Mouse (Mus musculus) heart, adult 11 months (tissue): ENCODE measurements at regions not wholly inside any gene's neighbourhood (a gene's known extent, or its start where the extent isn't known, plus 50 kb on each side); places are given as distances from the start of the nearest gene placed in this dataset.

Source experiments
- DNase-seq: peaks from one replicate; pipeline ENCODE4 v3.0.0; 2022

GRCm38 (mm10) chr7:136293536-136294145, 577.5 kb upstream of the Mki67 start:
- DNase-seq = peak; percentile 89

- no peak for DNase-seq
Measured at GRCm38 (mm10) chr7:136294445-136294844, 578.3 kb upstream of the Mki67 start.

DNA sequence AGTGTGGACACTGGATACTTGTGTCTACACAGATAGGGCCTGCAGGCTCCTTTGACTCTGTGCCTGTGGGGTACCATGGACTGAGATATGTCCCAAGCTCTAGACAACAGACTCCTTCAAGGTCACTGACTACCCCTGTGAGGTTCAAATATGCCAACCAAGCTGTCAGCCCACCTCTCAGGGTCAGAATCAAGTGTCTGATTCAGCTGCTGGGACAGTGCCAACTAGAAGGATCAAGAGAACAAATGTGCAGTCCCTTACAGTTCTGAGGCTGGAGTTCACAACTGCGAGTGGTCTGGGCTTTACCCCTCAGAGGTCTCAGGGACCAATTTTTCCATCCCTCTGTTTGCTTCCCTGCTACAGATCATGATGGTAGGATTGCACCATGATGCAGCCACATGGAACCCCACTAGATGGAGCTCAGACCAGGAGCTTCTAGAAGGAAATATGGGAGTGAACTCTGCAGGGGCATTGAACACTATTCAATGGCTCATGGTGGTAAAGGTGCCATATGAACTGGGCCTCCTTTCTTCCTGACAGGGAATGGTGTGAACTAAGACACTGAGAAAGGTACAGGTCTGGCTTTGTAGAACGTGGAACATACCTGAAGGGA, 581.8 kb upstream of the Mki67 start:
- DNase-seq = peak; percentile 36

DNA sequence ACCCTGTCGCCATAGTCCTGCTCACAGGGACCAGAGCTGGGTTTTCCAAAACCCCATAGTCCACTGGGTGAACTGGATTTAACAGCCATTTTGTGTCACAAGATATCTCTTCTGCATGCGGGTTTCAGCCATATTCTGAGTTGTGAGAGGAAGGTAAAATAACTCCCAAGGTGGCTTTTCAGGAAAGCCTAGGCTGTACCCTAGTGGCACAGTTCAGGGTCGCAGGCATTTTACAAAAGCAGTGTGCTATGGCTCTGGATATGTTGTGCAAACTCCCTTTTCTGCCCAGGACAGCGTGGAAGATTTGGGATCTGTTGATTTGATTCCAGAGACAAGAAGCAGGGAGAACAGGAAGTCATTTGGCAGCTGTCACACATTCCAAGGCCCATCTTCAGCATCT, 588.3 kb upstream of the Mgmt start:
- DNase-seq = peak; percentile 60

DNA sequence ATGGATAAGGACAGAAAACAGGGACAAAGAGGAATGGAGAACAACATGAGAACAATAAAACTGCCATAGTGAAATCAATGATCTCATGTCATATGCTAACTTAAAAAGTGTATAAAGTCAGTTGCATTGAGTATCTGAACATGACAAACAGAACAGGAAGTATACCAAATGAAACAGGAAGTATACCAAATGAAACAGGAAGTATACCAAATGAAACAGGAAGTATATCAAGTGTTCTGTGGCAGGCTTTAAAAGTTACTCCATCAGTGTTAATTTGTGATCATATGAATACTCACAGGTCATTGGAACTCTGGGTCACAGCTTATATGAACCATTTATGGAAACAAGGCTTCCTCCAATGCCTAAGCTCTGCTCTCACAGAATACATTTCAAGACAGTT, 585.6 kb upstream of the Mgmt start:
- DNase-seq = no peak

DNA sequence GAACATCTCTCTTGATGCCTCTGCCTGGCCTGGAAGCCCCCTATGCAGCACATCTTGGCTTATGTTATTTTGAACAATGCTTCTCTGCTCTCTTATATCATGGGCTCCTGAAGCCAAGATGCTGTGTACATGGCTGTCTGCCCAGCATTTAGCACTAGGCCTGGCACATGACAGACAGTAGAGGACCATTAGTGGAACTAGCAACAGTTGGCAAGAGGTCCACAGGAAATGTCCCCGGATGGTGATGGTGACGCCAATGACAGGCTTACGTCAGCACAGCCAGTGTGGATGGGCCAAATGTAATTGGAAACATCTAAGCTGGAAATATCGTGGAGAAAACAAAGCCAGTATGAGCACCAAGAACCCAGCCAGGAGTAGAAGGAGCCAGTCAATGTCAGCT, 567.1 kb upstream of the Mgmt start:
- DNase-seq = peak; percentile 94

- DNase-seq = peak; percentile 13
Measured at GRCm38 (mm10) chr7:136330431-136330830, 564.0 kb upstream of the Mgmt start.

DNA sequence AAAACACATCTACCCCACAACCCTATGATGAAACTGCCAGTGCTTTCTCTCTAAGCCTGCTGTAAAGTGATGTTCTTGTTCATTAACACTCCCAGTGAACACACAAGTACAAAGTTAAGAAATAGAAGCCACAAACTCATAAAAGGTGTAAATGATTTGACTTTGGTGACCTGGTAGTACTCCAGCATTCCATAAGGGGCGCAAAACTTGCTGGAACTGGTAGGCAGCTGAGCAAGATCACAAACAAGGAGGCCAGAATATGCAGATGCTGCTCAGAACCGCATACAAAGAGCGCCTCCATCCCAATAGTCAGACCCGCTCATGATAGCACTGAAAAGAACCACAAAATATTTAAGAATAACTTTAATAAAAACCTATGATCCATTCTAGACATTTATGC, 561.6 kb upstream of the Mgmt start:
- peak; percentile 23 for DNase-seq

GRCm38 (mm10) chr7:136341599-136342210, 552.7 kb upstream of the Mgmt start:
- DNase-seq = peak; percentile 36

DNA sequence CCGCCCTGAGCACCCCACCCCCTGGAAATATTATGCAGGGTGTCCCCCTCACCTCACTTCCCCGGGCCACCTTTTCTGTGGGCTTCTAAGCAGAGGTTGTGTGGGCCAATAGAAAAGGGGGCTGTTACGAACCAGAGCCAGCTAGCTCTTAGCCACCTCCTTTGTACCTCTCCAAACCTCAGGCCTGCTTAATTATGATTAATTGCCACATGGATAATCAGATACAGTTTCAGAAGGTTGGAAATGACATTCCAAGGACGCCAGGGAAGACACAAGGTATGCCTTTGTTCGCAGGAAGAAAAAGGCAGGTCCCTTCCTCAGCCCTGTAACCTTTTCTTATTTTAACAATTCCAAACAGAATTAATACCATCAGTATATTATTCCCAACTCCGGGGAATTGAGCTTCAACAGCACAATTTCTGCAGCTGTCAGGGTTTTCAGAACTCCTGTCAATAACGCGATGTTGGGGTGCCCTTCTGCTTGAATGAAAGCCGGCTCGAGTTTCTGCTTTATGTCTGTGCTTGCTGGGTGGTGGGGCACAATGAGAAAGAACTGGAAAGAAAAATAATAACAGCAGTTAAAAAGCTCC, 552.1 kb upstream of the Mgmt start:
- DNase-seq = peak; percentile 59

GRCm38 (mm10) chr7:136342822-136343221, 551.6 kb upstream of the Mgmt start:
- DNase-seq = peak; percentile 94

DNA sequence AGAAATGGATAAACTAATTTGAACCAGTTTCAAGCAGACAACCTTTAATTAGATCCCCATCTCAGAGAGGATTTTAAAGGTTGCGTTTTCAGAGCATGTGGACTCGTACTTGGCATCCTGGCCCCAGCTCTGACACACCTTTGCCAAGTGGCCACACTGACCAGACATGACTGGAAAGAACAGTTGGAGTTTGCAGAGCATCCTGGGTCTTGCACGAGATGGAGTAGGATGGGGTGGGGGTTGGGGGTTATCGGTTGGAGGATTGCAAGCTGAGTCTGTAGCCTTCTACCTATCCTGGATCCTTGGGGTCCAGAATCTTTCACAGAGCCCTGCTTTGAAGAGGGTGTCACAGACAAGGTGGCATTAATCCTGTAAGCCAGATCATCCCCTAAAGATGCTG, 550.9 kb upstream of the Mgmt start:
- peak; percentile 66 for DNase-seq

DNA sequence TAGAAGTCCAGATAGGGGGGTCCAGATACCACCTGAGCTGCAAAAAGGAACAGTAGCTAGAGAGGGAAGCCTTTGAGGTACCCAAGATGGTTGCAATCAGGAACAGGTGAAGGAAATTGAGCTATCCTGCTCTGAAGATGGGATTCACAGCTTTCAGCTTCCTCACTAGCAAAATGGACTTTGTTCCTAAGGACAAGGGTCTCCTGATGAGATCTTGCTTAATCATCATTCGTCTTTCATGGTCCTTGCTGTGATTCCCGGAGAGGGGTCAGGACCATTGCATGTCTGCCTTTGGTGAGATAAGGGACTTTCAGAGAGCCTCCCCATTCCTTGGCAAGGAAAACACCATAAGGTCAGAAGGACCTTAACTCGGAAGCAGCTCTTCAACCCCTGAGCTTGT, 549.4 kb upstream of the Mgmt start:
- DNase-seq = peak; percentile 64

DNA sequence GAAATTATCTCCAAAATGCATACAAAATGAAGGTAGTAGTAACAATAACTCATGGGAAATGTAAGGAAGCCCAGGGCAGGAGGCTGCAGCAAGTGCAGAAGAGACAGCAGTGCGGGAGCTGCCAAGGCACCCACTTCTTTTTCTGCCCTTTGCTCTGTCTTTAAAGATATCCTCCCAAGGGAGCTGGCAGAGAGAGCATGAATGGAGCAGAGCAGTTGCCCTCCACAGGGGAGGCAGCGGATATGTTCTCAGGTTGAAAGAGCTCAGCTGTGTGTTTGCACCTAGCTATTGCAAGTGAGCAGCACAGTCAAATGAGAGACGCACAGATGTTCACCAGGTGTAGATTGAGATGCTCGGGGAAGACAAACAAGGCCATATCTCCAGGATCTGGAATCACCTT, 547.9 kb upstream of the Mgmt start:
- DNase-seq = peak; percentile 40

DNA sequence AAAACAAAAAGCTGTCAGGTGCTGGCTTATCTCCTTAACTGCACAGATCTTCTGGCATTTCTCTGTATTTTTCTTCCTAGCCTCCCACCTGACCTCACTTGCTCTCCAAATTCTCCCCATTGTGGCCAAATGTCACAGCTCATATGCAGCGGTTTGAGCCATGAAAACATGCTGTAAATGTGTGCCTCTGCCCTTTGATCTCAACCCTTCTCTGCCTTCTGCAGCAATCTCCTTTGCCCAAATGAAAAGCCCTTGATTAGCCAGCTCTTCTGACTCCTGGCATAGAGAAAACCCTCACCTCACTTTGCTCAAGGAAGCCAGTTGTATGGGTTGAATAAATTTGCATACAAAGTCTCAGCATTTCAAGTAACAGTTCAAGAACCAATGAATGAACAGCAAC, 546.1 kb upstream of the Mgmt start:
- DNase-seq = peak; percentile 34

GRCm38 (mm10) chr7:136349651-136350050, 544.8 kb upstream of the Mgmt start:
- peak; percentile 79 for DNase-seq

DNA sequence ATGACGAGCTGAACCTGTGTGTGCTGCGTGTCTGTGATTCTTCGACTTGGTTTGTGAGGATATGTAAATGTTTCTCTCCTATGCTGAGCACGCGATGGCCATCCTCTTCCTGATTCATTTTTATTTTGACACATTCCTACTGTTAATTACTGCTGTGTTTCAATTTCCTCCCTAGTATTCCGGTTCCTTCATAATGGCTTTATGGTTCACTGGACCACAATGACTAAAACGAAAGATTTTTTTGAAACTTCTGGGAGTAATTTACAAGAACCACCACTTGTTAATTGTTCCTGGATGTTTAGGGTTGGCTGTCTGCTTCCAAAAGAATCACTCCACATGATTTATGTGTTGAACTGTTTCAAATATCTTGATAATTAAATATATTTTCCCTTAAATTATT, 537.4 kb upstream of the Mgmt start:
- peak; percentile 21 for DNase-seq

GRCm38 (mm10) chr7:136365318-136366211, 528.8 kb upstream of the Mgmt start:
- peak; percentile 64 for DNase-seq

- DNase-seq = no peak
Measured at GRCm38 (mm10) chr7:136377259-136377658, 517.2 kb upstream of the Mgmt start.

DNA sequence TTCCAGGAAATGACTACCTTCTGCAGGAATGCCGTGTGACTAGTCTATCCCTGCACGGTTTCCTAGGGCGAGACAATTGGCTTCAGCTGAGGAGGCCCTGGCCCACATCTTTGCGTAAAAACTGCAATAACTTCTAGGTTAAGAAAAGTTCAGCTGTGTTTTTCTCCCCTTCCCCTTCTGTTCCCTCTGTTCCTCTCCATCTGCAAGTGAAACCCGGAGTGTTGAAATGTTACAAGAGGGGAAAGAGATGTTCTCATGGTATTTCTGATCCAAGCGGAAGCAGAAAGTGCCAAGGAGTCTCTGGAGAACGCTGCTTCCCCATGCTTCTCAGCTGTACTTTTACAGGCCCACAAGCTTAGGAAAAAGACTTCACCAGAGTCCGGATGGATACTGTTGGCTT, 516.7 kb upstream of the Mgmt start:
- DNase-seq = peak; percentile 99

- DNase-seq = peak; percentile 88
Measured at GRCm38 (mm10) chr7:136378321-136378720, 516.1 kb upstream of the Mgmt start.

GRCm38 (mm10) chr7:136379319-136379718, 515.1 kb upstream of the Mgmt start:
- DNase-seq = peak; percentile 85

DNA sequence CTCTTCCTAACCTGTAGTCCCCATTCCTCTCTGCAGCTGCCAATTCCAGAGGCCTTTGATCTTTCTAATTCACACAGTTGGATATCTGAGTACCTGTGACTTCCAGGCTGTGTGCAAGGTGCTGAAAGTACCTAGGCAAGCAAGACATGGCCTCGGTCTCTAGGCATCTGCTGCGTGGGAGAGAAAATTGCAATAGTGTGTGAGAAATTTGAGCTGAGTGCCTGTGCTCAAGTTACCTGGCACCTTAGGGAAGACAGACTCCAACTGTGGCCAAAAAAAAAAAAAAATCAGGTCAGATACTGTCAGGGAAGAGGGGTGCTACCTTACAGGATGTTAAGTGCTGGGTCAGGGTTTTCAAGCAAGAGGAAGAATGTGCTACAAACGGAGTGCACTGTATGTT, 514.7 kb upstream of the Mgmt start:
- peak; percentile 64 for DNase-seq
